Mouse (Mus musculus) stomach, embryonic 16.5 days (tissue): ENCODE data around the gene Cdkn2c. TPM values are rescaled to one million over a fixed set of nuclear protein-coding genes. Genes with fewer than 3 reads are reported as not detected.
"Not testable (repeated sequence)": the region's sequence is repeated elsewhere in the genome, so short reads cannot be mapped to it uniquely, and the experiment has no call there.

Experiments used
- ATAC-seq: fragments of 200-750 bp; cut with Nextera tagmentation; 2 replicates; pipeline ENCODE4 v1.8.0; 2017; ENCODE audit warnings: moderate number of reproducible peaks, moderate TSS enrichment; ENCODE audit not compliant: insufficient read depth, low FRiP score
- H3K27ac ChIP-seq: fragments of 300-500 bp; sonication (generic); 2 replicates; pipeline ENCODE4 v1.5.1; 2014; ENCODE audit warnings: low read length
- H3K27me3 ChIP-seq: fragments of 300-500 bp; sonication (generic); 2 replicates; pipeline ENCODE4 v1.6.1; 2014; ENCODE audit warnings: low read length, control low read depth, mixed read lengths; ENCODE audit not compliant: control insufficient read depth, insufficient read depth
- H3K36me3 ChIP-seq: fragments of 300-500 bp; sonication (generic); 2 replicates; pipeline ENCODE4 v1.6.1; 2014; ENCODE audit warnings: low read length; ENCODE audit not compliant: control insufficient read depth, insufficient read depth
- H3K4me1 ChIP-seq: fragments of 300-500 bp; sonication (generic); 2 replicates; pipeline ENCODE4 v1.6.1; 2014; ENCODE audit warnings: low read length, control low read depth, mixed read lengths; ENCODE audit not compliant: control insufficient read depth, insufficient read depth
- H3K4me2 ChIP-seq: fragments of 300-500 bp; sonication (generic); 2 replicates; pipeline ENCODE4 v1.6.1; 2014; ENCODE audit warnings: low read depth, low read length, mixed read lengths
- H3K4me3 ChIP-seq: fragments of 300-500 bp; sonication (generic); replicated peaks from 2 replicates; pipeline ENCODE4 v1.5.1; 2014; ENCODE audit warnings: mild to moderate bottlenecking, low read length
- H3K9ac ChIP-seq: fragments of 300-500 bp; sonication (generic); 2 replicates; pipeline ENCODE4 v1.6.1; 2014; ENCODE audit warnings: low read length
- H3K9me3 ChIP-seq: fragments of 300-500 bp; sonication (generic); replicated peaks from 2 replicates; pipeline ENCODE4 v1.6.1; 2016; ENCODE audit warnings: low read length, control low read depth; ENCODE audit not compliant: control insufficient read depth
- whole genome bisulfite sequencing: fragments of 180-500 bp; shearing (Covaris S2); extraction: QIAGEN DNeasy Blood & Tissue Kit; methylation state at CpG from one replicate; pipeline ENCODE4 v1.1.7; 2014; 5-methylcytosine and 5-hydroxymethylcytosine counted together
- polyA plus RNA-seq: library from polyadenylated mRNA; unstranded; fragments of >200 nt; fragmentation: Nextera tagmentation; extraction: Ambion mirVana; gene quantifications from 2 replicates; pipeline ENCODE4 v1.2.1, GENCODE M21; 2015

Cdkn2c gene
- 6.5 and 9.0 TPM in 2 replicates for polyA plus RNA-seq

- Histone ChIP-seq H3K27ac (peak within 1 kb of the TSS; percentile 98), H3K36me3 (no peaks in the 10 kb centered on the region), H3K4me3 (peak within 1 kb of the TSS; percentile 83), H3K4me2 (peak within 1 kb of the TSS; percentile 97), H3K9ac (peak within 1 kb of the TSS; percentile 99), H3K27me3 (peaks cover 13% of the 10 kb centered on the region), H3K9me3 (no peaks in the 10 kb centered on the region), H3K4me1 (peaks cover 11% of the 10 kb centered on the region)
- WGBS = under 1% methylated on average over 64 of the region's 64 CpGs
- ATAC-seq = peak; percentile 98
Measured at GRCm38 (mm10) chr4:109666461-109667269, at the start of gene Cdkn2c. Gene Cdkn2c (minus strand): TSS chr4:109667189.

GRCm38 (mm10) chr4:109705349-109705748, 38.4 kb upstream of the Cdkn2c start:
- no peak overlapping the region for H3K4me3 ChIP-seq
- H3K9me3 ChIP-seq = no peaks in the 10 kb centered on the region
- H3K9ac ChIP-seq = no peak overlapping the region
- H3K36me3 ChIP-seq = no peaks in the 10 kb centered on the region
- no peak overlapping the region for H3K27ac ChIP-seq
- no peaks in the 10 kb centered on the region for H3K4me1 ChIP-seq
- H3K4me2 ChIP-seq = no peak overlapping the region
- no peak for ATAC-seq
- WGBS = 84% methylated on average over 2 of the region's 2 CpGs
- H3K27me3 ChIP-seq = no peaks in the 10 kb centered on the region

GRCm38 (mm10) chr4:109703568-109703967, 36.6 kb upstream of the Cdkn2c start:
- Histone ChIP-seq H3K36me3 (no peaks in the 10 kb centered on the region), H3K27me3 (no peaks in the 10 kb centered on the region), H3K4me3 (no peak overlapping the region), H3K27ac (no peak overlapping the region), H3K9ac (no peak overlapping the region), H3K9me3 (no peaks in the 10 kb centered on the region), H3K4me2 (no peak overlapping the region), H3K4me1 (no peaks in the 10 kb centered on the region)
- ATAC-seq = no peak

- not testable (repeated sequence) for H3K27ac ChIP-seq, H3K4me1 ChIP-seq, H3K9me3 ChIP-seq, H3K36me3 ChIP-seq, H3K4me3 ChIP-seq, ATAC-seq, H3K27me3 ChIP-seq, H3K9ac ChIP-seq, H3K4me2 ChIP-seq
- 82% methylated on average over 3 of the region's 3 CpGs for WGBS
Measured at GRCm38 (mm10) chr4:109700727-109701126, 33.7 kb upstream of the Cdkn2c start.

GRCm38 (mm10) chr4:109692674-109693073, 25.7 kb upstream of the Cdkn2c start:
- peaks cover 9% of the 10 kb centered on the region for H3K9me3 ChIP-seq
- H3K4me2 ChIP-seq = no peak overlapping the region
- no peaks in the 10 kb centered on the region for H3K27me3 ChIP-seq
- no peak for ATAC-seq
- H3K4me1 ChIP-seq = no peaks in the 10 kb centered on the region
- H3K9ac ChIP-seq = no peak overlapping the region
- H3K36me3 ChIP-seq = peaks cover 6% of the 10 kb centered on the region; the same call in 1 of the 2 replicates
- H3K4me3 ChIP-seq = no peak overlapping the region
- no peak overlapping the region for H3K27ac ChIP-seq

DNA sequence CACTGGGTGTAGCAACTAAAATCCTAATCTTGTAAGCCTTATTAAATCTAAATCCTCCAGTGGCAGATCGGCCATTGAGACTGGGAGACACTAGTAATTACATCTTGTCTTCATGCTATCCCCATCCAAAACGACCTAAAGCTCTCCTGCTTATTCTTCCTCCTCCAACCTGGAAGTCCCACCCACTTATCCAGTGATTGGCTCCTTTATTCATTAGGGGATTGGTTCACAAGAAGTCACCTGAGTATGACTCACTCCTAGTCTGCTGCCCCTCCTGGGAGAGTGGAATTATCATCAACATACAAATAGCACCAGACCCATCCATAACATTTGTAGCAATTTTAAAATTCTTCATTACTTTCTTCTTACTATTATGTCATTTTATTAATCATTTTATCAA, 16.6 kb upstream of the Cdkn2c start:
- H3K27ac ChIP-seq = no peak overlapping the region
- no peak overlapping the region for H3K4me2 ChIP-seq
- WGBS = 70% methylated on average over 2 of the region's 2 CpGs

DNA sequence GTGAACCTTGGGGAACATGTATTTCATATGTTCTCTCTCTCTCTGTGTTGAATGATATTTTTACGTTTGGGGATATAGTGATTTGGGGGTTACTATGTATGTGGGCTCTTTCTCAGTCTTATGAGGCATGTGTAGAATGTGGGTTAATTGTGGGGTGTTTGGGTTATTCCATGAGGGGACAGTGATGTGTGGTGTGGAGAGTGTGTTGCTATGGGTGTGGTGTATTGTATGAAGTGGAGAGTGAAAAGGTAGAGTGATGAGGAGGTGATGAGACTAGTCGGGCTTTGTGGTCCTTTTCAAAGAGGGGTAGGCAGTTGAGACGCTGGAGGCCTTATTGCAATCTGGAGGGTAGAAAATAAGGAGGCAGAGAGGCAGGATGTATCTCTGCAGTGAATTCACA, 10.2 kb upstream of the Cdkn2c start:
- Histone ChIP-seq H3K4me3 (peak overlapping the region; percentile 71), H3K4me1 (peaks cover 4% of the 10 kb centered on the region; the same call in 1 of the 2 replicates), H3K27ac (peak overlapping the region; percentile 97), H3K4me2 (peak overlapping the region; percentile 70), H3K27me3 (no peaks in the 10 kb centered on the region), H3K9ac (peak overlapping the region; percentile 89), H3K9me3 (no peaks in the 10 kb centered on the region), H3K36me3 (no peaks in the 10 kb centered on the region)
- 1% methylated on average over 3 of the region's 3 CpGs for WGBS
- no peak for ATAC-seq

More for the DNA sequence above, 16.6 kb upstream of the Cdkn2c start:
- Histone ChIP-seq H3K36me3 (no peaks in the 10 kb centered on the region), H3K9me3 (no peaks in the 10 kb centered on the region), H3K9ac (no peak overlapping the region), H3K4me3 (no peak overlapping the region), H3K4me1 (no peaks in the 10 kb centered on the region), H3K27me3 (no peaks in the 10 kb centered on the region)
- no peak for ATAC-seq

GRCm38 (mm10) chr4:109676218-109677215, 9.5 kb upstream of the Cdkn2c start, which contains the start of gene Faf1:
Gene Faf1 (plus strand): TSS chr4:109676588.
- WGBS = under 1% methylated on average over 91 of the region's 107 CpGs

More at GRCm38 (mm10) chr4:109676218-109677215, 9.5 kb upstream of the Cdkn2c start, which contains the start of gene Faf1:
- no peaks in the 10 kb centered on the region for H3K36me3 ChIP-seq
- H3K27ac ChIP-seq = peak within 1 kb of the TSS; percentile 97
- H3K9me3 ChIP-seq = no peaks in the 10 kb centered on the region
- H3K4me2 ChIP-seq = peak within 1 kb of the TSS; percentile 74
- peaks cover 4% of the 10 kb centered on the region; the same call in 1 of the 2 replicates for H3K4me1 ChIP-seq
- H3K27me3 ChIP-seq = no peaks in the 10 kb centered on the region
- peak within 1 kb of the TSS; percentile 89 for H3K9ac ChIP-seq
- H3K4me3 ChIP-seq = peak within 1 kb of the TSS; percentile 71
- peak; percentile 97 for ATAC-seq
